Mouse (Mus musculus) forebrain, embryonic 10.5 days (tissue): ENCODE results near the gene Palmd. TPM values are rescaled to one million over a fixed set of nuclear protein-coding genes. Genes with fewer than 3 reads are reported as not detected.

ENCODE experiments used
- DNase-seq: peaks from one replicate; pipeline ENCODE4 v3.0.0-alpha.2; 2017; ENCODE audit warnings: low spot score; ENCODE audit errors: extremely low spot score
- H3K27ac ChIP-seq: fragments of 300-500 bp; sonication (generic); 2 replicates; pipeline ENCODE4 v1.5.1; 2016; ENCODE audit warnings: mild to moderate bottlenecking
- H3K27me3 ChIP-seq: fragments of 300-500 bp; sonication (generic); 2 replicates; pipeline ENCODE4 v1.6.1; 2016; ENCODE audit warnings: mild to moderate bottlenecking; ENCODE audit not compliant: poor library complexity, severe bottlenecking
- H3K36me3 ChIP-seq: fragments of 300-500 bp; sonication (generic); replicated peaks from 2 replicates; pipeline ENCODE4 v1.6.1; 2016; ENCODE audit warnings: mild to moderate bottlenecking, moderate library complexity
- H3K4me1 ChIP-seq: fragments of 300-500 bp; sonication (generic); 2 replicates; pipeline ENCODE4 v1.6.1; 2016
- H3K4me3 ChIP-seq: fragments of 300-500 bp; sonication (generic); 2 replicates; pipeline ENCODE4 v1.5.1; 2016; ENCODE audit warnings: mild to moderate bottlenecking, moderate library complexity
- H3K9me3 ChIP-seq: fragments of 300-500 bp; sonication (generic); 2 replicates; pipeline ENCODE4 v1.6.1; 2016; ENCODE audit warnings: mild to moderate bottlenecking, moderate library complexity
- WGBS: fragments of 180-500 bp; shearing (Covaris S2); methylation state at CpG from one replicate; pipeline ENCODE4 v1.1.7; 2016; 5-methylcytosine and 5-hydroxymethylcytosine counted together
- polyA plus RNA-seq: library from polyadenylated mRNA; unstranded; fragments of >200 nt; fragmentation: Nextera tagmentation; extraction: Ambion mirVana; gene quantifications from 2 replicates; pipeline ENCODE4 v1.2.1, GENCODE M21; 2016

Palmd gene
- polyA plus RNA-seq = 1.0 and 1.7 TPM in 2 replicates

GRCm38 (mm10) chr3:116968540-116968997 is at the start of gene Palmd:
TSS of gene Palmd (minus strand) at chr3:116968987.
- H3K27ac ChIP-seq = peak within 1 kb of the TSS; percentile 74
- peak within 1 kb of the TSS; percentile 48 for H3K4me3 ChIP-seq

GRCm38 (mm10) chr3:117010182-117010581 is 41.4 kb upstream of the Palmd start:
- no peak for DNase-seq
- H3K27me3 ChIP-seq = no peaks in the 10 kb centered on the region
- H3K9me3 ChIP-seq = no peaks in the 10 kb centered on the region
- H3K4me1 ChIP-seq = peaks cover 10% of the 10 kb centered on the region; the same call in 1 of the 2 replicates
- H3K36me3 ChIP-seq = no peaks in the 10 kb centered on the region
- 91% methylated on average over 6 of the region's 6 CpGs for WGBS
- H3K27ac ChIP-seq = no peak overlapping the region
- no peak overlapping the region for H3K4me3 ChIP-seq

More at GRCm38 (mm10) chr3:116968540-116968997, at the start of gene Palmd:
- H3K27me3 ChIP-seq = no peaks in the 10 kb centered on the region
- no peaks in the 10 kb centered on the region for H3K9me3 ChIP-seq
- DNase-seq = peak; percentile 42
- 21% methylated on average over 17 of the region's 17 CpGs for WGBS
- no peaks in the 10 kb centered on the region for H3K36me3 ChIP-seq
- H3K4me1 ChIP-seq = peaks cover 24% of the 10 kb centered on the region

DNA sequence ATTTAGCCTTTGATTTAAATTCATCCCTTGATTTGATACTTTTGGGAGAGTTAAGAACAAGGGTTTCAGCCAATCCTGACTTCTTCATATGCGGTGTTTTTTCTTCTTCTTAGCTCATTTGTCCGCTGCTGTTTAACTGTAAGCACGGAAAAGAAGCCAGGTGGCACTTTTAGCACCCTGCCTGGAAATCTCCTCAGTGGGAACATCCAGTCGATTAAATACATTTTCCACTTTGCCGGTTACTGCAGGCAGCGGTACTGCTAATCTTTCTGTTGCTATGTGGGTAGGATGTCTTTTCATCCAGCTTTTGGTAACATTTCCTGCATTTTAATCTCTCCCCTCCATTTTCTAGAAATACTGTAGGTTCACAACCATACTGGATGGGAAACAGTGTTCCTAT is 38.6 kb upstream of the Palmd start:
- 81% methylated on average over 6 of the region's 6 CpGs for WGBS
- no peaks in the 10 kb centered on the region for H3K27me3 ChIP-seq
- H3K4me1 ChIP-seq = peaks cover 17% of the 10 kb centered on the region
- no peak overlapping the region for H3K27ac ChIP-seq
- no peak overlapping the region for H3K4me3 ChIP-seq
- no peaks in the 10 kb centered on the region for H3K36me3 ChIP-seq
- H3K9me3 ChIP-seq = no peaks in the 10 kb centered on the region
- DNase-seq = no peak

DNA sequence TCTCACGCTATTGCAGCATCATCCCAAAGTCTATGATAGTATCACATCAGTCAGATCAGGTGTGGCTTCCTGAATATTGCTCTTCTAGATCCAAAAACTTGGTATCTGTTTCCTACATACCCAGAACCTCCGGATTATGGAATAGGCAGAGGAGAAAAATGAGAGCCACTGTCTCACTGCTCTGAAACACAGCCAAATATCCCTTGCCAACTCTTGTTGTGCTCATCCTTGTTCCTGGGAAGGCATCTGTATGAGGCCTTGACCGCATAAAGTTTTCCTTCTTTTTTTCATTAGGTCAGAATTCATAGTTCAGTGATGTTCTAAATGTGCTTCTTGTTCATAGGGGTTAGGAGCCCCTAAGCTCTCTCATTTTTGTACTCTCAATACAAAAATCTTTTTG is 37.8 kb upstream of the Palmd start:
- WGBS = 90% methylated on average over 3 of the region's 3 CpGs
- Histone ChIP-seq H3K4me3 (no peak overlapping the region), H3K27ac (no peak overlapping the region), H3K4me1 (peaks cover 24% of the 10 kb centered on the region), H3K36me3 (no peaks in the 10 kb centered on the region), H3K9me3 (no peaks in the 10 kb centered on the region), H3K27me3 (no peaks in the 10 kb centered on the region)
- no peak for DNase-seq

DNA sequence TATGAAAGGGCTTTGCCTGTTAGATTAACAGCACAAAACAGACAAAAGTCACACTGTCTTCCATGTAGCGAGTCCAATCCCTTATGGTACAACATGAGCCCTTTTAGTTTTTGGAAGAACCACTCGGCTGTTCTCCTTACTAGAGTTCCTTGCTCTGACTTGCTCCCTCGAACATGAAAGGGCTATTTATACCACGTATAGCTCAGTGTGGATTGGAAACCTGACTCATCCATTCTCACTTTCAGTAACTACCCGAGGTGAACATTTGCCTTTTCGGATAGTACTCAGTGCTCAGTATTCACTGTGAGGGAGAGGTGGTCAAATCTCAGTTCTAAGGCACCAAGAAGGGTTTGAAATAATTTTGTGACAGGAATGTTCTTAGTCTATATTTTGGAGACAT is 34.6 kb upstream of the Palmd start:
- Histone ChIP-seq H3K27ac (no peak overlapping the region), H3K9me3 (no peaks in the 10 kb centered on the region), H3K4me3 (no peak overlapping the region), H3K27me3 (no peaks in the 10 kb centered on the region), H3K36me3 (no peaks in the 10 kb centered on the region), H3K4me1 (peaks cover 30% of the 10 kb centered on the region)
- no peak for DNase-seq
- 81% methylated on average over 6 of the region's 6 CpGs for WGBS

- DNase-seq = no peak
- H3K27me3 ChIP-seq = no peaks in the 10 kb centered on the region
- H3K4me1 ChIP-seq = peaks cover 20% of the 10 kb centered on the region
- H3K9me3 ChIP-seq = no peaks in the 10 kb centered on the region
- H3K4me3 ChIP-seq = no peak overlapping the region
- H3K27ac ChIP-seq = peak overlapping the region; percentile 21; the same call in 1 of the 2 replicates
- H3K36me3 ChIP-seq = no peaks in the 10 kb centered on the region
- WGBS = 46% methylated on average over 9 of the region's 9 CpGs
Measured at GRCm38 (mm10) chr3:117001686-117002485, 33.1 kb upstream of the Palmd start.

- Histone ChIP-seq H3K27me3 (no peaks in the 10 kb centered on the region), H3K9me3 (no peaks in the 10 kb centered on the region), H3K36me3 (no peaks in the 10 kb centered on the region), H3K27ac (no peak overlapping the region), H3K4me1 (no peaks in the 10 kb centered on the region), H3K4me3 (no peak overlapping the region)
- DNase-seq = no peak
- 73% methylated on average over 2 of the region's 2 CpGs for WGBS
Measured at GRCm38 (mm10) chr3:116993011-116993410, 24.2 kb upstream of the Palmd start.

DNA sequence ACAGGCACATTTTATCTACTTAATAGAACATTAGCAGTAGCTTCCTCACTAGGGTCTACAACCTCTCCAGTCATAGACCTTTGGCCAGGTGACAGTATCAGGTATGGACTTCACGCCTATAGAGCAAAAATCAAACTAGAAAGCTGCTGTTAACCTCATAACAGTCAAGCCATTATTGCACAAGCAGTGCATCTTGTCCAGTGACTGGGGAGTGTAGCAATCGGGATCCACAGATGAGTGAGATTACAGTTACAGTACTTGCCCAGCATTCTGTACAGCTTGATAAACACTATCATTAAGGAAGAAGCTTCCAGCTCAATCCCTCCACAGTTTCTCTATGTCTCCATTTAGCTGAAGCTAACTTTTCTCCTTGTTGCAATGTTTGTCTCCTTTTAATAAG is 22.4 kb upstream of the Palmd start:
- peaks cover 6% of the 10 kb centered on the region for H3K4me1 ChIP-seq
- 90% methylated on average over 2 of the region's 2 CpGs for WGBS
- no peaks in the 10 kb centered on the region for H3K36me3 ChIP-seq
- DNase-seq = no peak
- no peaks in the 10 kb centered on the region for H3K27me3 ChIP-seq
- H3K9me3 ChIP-seq = no peaks in the 10 kb centered on the region
- H3K27ac ChIP-seq = no peak overlapping the region
- H3K4me3 ChIP-seq = no peak overlapping the region

GRCm38 (mm10) chr3:116988221-116988620 is 19.4 kb upstream of the Palmd start:
- DNase-seq = no peak
- H3K27me3 ChIP-seq = no peaks in the 10 kb centered on the region
- WGBS = 88% methylated on average over 3 of the region's 3 CpGs
- H3K9me3 ChIP-seq = no peaks in the 10 kb centered on the region
- H3K36me3 ChIP-seq = no peaks in the 10 kb centered on the region
- no peak overlapping the region for H3K4me3 ChIP-seq
- H3K27ac ChIP-seq = no peak overlapping the region
- peaks cover 15% of the 10 kb centered on the region for H3K4me1 ChIP-seq

DNA sequence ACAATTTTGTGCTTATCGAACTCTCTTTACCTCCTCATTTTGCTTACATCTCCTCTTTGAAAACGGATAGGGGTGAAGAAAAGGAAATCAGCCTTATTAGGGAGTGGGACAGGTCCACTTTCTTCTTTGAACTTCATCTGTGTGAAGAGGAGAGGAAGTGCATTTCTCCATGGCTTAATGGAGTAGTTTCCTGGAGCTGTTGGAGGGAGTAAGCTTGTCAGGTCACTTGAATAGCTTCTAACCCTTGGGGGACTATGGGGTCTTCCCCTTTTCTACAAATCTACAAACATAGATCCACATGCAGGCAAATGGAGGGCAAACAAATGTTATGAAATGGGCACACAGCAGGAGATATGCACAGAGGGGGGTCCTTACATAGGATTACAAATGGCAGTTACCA is 17.7 kb upstream of the Palmd start:
- Histone ChIP-seq H3K27ac (no peak overlapping the region), H3K4me3 (no peak overlapping the region), H3K4me1 (peaks cover 15% of the 10 kb centered on the region), H3K9me3 (no peaks in the 10 kb centered on the region), H3K36me3 (no peaks in the 10 kb centered on the region), H3K27me3 (no peaks in the 10 kb centered on the region)
- 77% methylated on average over 2 of the region's 2 CpGs for WGBS
- no peak for DNase-seq

DNA sequence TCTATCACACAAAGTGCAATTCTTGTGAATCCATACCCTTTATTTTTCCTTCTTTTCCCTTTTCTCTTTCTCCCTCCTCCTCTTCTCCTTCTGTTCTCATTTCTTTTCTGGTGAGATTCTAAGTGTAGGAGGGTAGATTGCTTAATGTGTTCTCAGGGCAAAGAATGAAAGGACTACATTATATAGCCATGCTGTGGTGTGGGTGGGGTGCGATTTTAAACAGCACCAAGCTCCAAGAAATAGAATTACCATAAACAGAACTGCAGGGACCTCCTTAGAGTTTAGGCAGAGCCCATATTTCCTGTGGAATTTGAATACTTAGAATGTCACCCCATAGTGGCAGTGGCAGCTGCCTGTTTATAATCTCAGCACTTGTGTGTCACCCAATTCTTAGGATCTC is 17.0 kb upstream of the Palmd start:
- H3K27ac ChIP-seq = no peak overlapping the region
- H3K27me3 ChIP-seq = no peaks in the 10 kb centered on the region

GRCm38 (mm10) chr3:116985042-116985455 is 16.3 kb upstream of the Palmd start:
- Histone ChIP-seq H3K4me3 (no peak overlapping the region), H3K4me1 (peaks cover 15% of the 10 kb centered on the region), H3K36me3 (no peaks in the 10 kb centered on the region), H3K9me3 (no peaks in the 10 kb centered on the region), H3K27me3 (no peaks in the 10 kb centered on the region), H3K27ac (no peak overlapping the region)
- no peak for DNase-seq
- WGBS = 86% methylated on average over 1 of the region's 1 CpGs

More for the DNA sequence above, 17.0 kb upstream of the Palmd start:
- no peak overlapping the region for H3K4me3 ChIP-seq
- WGBS = 91% methylated on average over 1 of the region's 1 CpGs
- DNase-seq = no peak
- peaks cover 15% of the 10 kb centered on the region for H3K4me1 ChIP-seq
- H3K9me3 ChIP-seq = no peaks in the 10 kb centered on the region
- H3K36me3 ChIP-seq = no peaks in the 10 kb centered on the region

GRCm38 (mm10) chr3:116981811-116982575 is 13.2 kb upstream of the Palmd start:
- no peak overlapping the region for H3K27ac ChIP-seq
- WGBS = 80% methylated on average over 9 of the region's 9 CpGs
- H3K4me3 ChIP-seq = no peak overlapping the region
- H3K27me3 ChIP-seq = no peaks in the 10 kb centered on the region
- 0 out of 2 replicates have a peak, but pooled peaks cover 2% of the 10 kb centered on the region for H3K9me3 ChIP-seq
- no peaks in the 10 kb centered on the region for H3K36me3 ChIP-seq
- DNase-seq = no peak
- peaks cover 15% of the 10 kb centered on the region for H3K4me1 ChIP-seq
